Mouse (Mus musculus): Measurements from ENCODE around the gene Cited2. TPM values are rescaled to one million over a fixed set of nuclear protein-coding genes. Genes with fewer than 3 reads are reported as not detected.

The Cited2 gene
- 48.9 and 49.5 TPM in 2 replicates for polyA plus RNA-seq (2015; fragmentation: Nextera tagmentation; extraction: Ambion mirVana)

GRCm38 (mm10) chr10:17722653-17723410 is at the start of gene Cited2:
TSS of gene Cited2 (plus strand) at chr10:17723218.
- Histone ChIP-seq H3K4me1 (replicated peaks) (peaks cover 8% of the 10 kb centered on the region), H3K27me3 (replicated peaks) (no peaks in the 10 kb centered on the region), H3K27ac (peak within 1 kb of the TSS; percentile 99), H3K4me3 (replicated peaks) (peak within 1 kb of the TSS; percentile 89), H3K36me3 (no peaks in the 10 kb centered on the region), H3K9me3 (no peaks in the 10 kb centered on the region), H3K9ac (peak within 1 kb of the TSS; percentile 97), H3K4me2 (replicated peaks) (peak within 1 kb of the TSS; percentile 83)
- peak; percentile 85 for ATAC-seq
- under 1% methylated on average over 55 of the region's 55 CpGs for WGBS

- Histone ChIP-seq H3K4me1 (replicated peaks) (no peaks in the 10 kb centered on the region), H3K27me3 (replicated peaks) (no peaks in the 10 kb centered on the region), H3K9ac (no peak overlapping the region), H3K4me2 (replicated peaks) (no peak overlapping the region), H3K4me3 (replicated peaks) (no peak overlapping the region), H3K36me3 (no peaks in the 10 kb centered on the region), H3K9me3 (no peaks in the 10 kb centered on the region), H3K27ac (no peak overlapping the region)
- peak; percentile 59 for ATAC-seq
- WGBS: 65% methylated on average over 5 of the region's 5 CpGs
Measured at GRCm38 (mm10) chr10:17674454-17674853, 48.6 kb upstream of the Cited2 start.

GRCm38 (mm10) chr10:17674869-17675268 is 48.1 kb upstream of the Cited2 start:
- no peak for ATAC-seq
- H3K4me3 ChIP-seq (replicated peaks): no peak overlapping the region
- no peak overlapping the region for H3K27ac ChIP-seq
- H3K4me1 ChIP-seq (replicated peaks): no peaks in the 10 kb centered on the region
- H3K36me3 ChIP-seq: no peaks in the 10 kb centered on the region
- H3K9me3 ChIP-seq: no peaks in the 10 kb centered on the region
- no peak overlapping the region for H3K4me2 ChIP-seq (replicated peaks)
- H3K9ac ChIP-seq: no peak overlapping the region
- WGBS: 81% methylated on average over 2 of the region's 2 CpGs
- no peaks in the 10 kb centered on the region for H3K27me3 ChIP-seq (replicated peaks)

- H3K27me3 ChIP-seq (replicated peaks): no peaks in the 10 kb centered on the region
- no peak overlapping the region for H3K27ac ChIP-seq
- H3K9me3 ChIP-seq: no peaks in the 10 kb centered on the region
- no peak for ATAC-seq
- no peaks in the 10 kb centered on the region for H3K36me3 ChIP-seq
- H3K4me2 ChIP-seq (replicated peaks): no peak overlapping the region
- no peak overlapping the region for H3K9ac ChIP-seq
- no peak overlapping the region for H3K4me3 ChIP-seq (replicated peaks)
- no peaks in the 10 kb centered on the region for H3K4me1 ChIP-seq (replicated peaks)
- WGBS: 81% methylated on average over 3 of the region's 3 CpGs
Measured at GRCm38 (mm10) chr10:17676464-17676863, 46.6 kb upstream of the Cited2 start.

GRCm38 (mm10) chr10:17677308-17677707 is 45.7 kb upstream of the Cited2 start:
- H3K9me3 ChIP-seq: no peaks in the 10 kb centered on the region
- H3K4me1 ChIP-seq (replicated peaks): no peaks in the 10 kb centered on the region
- ATAC-seq: no peak
- no peak overlapping the region for H3K27ac ChIP-seq
- H3K4me3 ChIP-seq (replicated peaks): no peak overlapping the region
- no peaks in the 10 kb centered on the region for H3K36me3 ChIP-seq
- H3K4me2 ChIP-seq (replicated peaks): no peak overlapping the region
- H3K27me3 ChIP-seq (replicated peaks): no peaks in the 10 kb centered on the region
- no peak overlapping the region for H3K9ac ChIP-seq
- 54% methylated on average over 4 of the region's 4 CpGs for WGBS

GRCm38 (mm10) chr10:17680432-17681382 is 42.3 kb upstream of the Cited2 start:
- 59% methylated on average over 8 of the region's 8 CpGs for WGBS
- peak overlapping the region; percentile 56; the same call in 1 of the 2 replicates for H3K27ac ChIP-seq
- ATAC-seq: peak; percentile 96
- H3K27me3 ChIP-seq (replicated peaks): no peaks in the 10 kb centered on the region
- no peaks in the 10 kb centered on the region for H3K4me1 ChIP-seq (replicated peaks)
- no peak overlapping the region for H3K4me3 ChIP-seq (replicated peaks)
- peak overlapping the region; percentile 17; the same call in 1 of the 2 replicates for H3K4me2 ChIP-seq (replicated peaks)
- no peaks in the 10 kb centered on the region for H3K36me3 ChIP-seq
- H3K9ac ChIP-seq: no peak overlapping the region
- H3K9me3 ChIP-seq: no peaks in the 10 kb centered on the region

GRCm38 (mm10) chr10:17681386-17681785 is 41.6 kb upstream of the Cited2 start:
- no peaks in the 10 kb centered on the region for H3K27me3 ChIP-seq (replicated peaks)
- no peak overlapping the region for H3K4me3 ChIP-seq (replicated peaks)
- no peak overlapping the region for H3K9ac ChIP-seq
- ATAC-seq: no peak
- H3K27ac ChIP-seq: 0 out of 2 replicates have a peak overlapping the region, but pooled peaks have one; percentile 51
- H3K36me3 ChIP-seq: no peaks in the 10 kb centered on the region
- H3K4me1 ChIP-seq (replicated peaks): no peaks in the 10 kb centered on the region
- no peaks in the 10 kb centered on the region for H3K9me3 ChIP-seq
- WGBS: 86% methylated on average over 2 of the region's 2 CpGs
- H3K4me2 ChIP-seq (replicated peaks): no peak overlapping the region

- Histone ChIP-seq H3K27me3 (replicated peaks) (no peaks in the 10 kb centered on the region), H3K4me1 (replicated peaks) (no peaks in the 10 kb centered on the region), H3K27ac (no peak overlapping the region), H3K36me3 (no peaks in the 10 kb centered on the region), H3K9ac (no peak overlapping the region), H3K9me3 (no peaks in the 10 kb centered on the region), H3K4me2 (replicated peaks) (no peak overlapping the region), H3K4me3 (replicated peaks) (no peak overlapping the region)
- peak; percentile 75 for ATAC-seq
- 32% methylated on average over 6 of the region's 6 CpGs for WGBS
Measured at GRCm38 (mm10) chr10:17683852-17684428, 39.1 kb upstream of the Cited2 start.

- no peaks in the 10 kb centered on the region for H3K27me3 ChIP-seq (replicated peaks)
- no peak overlapping the region for H3K4me3 ChIP-seq (replicated peaks)
- no peak overlapping the region for H3K27ac ChIP-seq
- 15% methylated on average over 4 of the region's 4 CpGs for WGBS
- no peak for ATAC-seq
- H3K9me3 ChIP-seq: no peaks in the 10 kb centered on the region
- H3K4me1 ChIP-seq (replicated peaks): no peaks in the 10 kb centered on the region
- H3K9ac ChIP-seq: no peak overlapping the region
- no peaks in the 10 kb centered on the region for H3K36me3 ChIP-seq
- H3K4me2 ChIP-seq (replicated peaks): no peak overlapping the region
Measured at GRCm38 (mm10) chr10:17689806-17690205, 33.2 kb upstream of the Cited2 start.

DNA sequence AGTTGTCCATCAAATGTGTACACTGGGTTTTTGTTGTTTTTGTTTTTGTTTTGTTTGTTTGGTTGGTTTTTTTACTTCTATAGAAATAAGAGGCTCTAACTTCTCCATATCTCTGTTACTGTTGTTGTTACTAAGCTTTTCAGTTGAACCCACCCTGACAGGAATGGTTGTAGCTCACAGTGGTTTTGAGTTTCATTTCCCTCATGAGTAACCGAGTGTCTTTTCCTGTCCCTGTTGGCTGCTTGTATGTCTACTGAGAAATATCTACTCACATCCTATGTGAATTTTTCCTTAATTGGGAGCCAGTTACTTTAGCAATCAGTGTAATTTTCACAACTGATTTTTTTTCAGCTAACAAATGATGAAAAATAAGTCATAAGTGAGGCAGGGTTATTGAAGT is 31.3 kb upstream of the Cited2 start:
- Histone ChIP-seq H3K27ac (no peak overlapping the region), H3K36me3 (no peaks in the 10 kb centered on the region), H3K27me3 (replicated peaks) (no peaks in the 10 kb centered on the region), H3K9me3 (no peaks in the 10 kb centered on the region), H3K4me1 (replicated peaks) (no peaks in the 10 kb centered on the region), H3K4me2 (replicated peaks) (no peak overlapping the region), H3K9ac (no peak overlapping the region), H3K4me3 (replicated peaks) (no peak overlapping the region)
- no peak for ATAC-seq
- WGBS: 85% methylated on average over 1 of the region's 1 CpGs

DNA sequence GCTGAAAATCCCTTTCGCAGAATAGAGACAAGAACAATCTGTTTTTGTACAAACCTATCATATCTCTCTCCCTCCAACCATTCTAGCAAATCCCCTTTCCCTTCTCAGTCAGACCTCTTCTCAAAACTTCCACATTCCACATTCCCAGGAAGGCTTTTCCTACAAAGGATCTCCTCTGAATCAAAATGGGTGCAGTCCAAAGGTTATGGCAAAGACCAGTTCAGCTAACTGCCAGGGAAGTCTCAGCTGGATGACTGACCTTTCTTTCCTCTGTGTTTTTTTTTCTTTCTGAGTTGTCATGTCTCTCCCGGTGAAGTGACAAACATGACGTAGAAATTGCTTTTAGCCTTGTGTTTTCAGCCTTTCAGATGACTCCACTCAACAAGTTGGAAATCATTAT is 27.2 kb upstream of the Cited2 start:
- no peak overlapping the region for H3K27ac ChIP-seq
- ATAC-seq: no peak
- no peak overlapping the region for H3K4me3 ChIP-seq (replicated peaks)
- no peaks in the 10 kb centered on the region for H3K4me1 ChIP-seq (replicated peaks)
- no peaks in the 10 kb centered on the region for H3K27me3 ChIP-seq (replicated peaks)
- H3K4me2 ChIP-seq (replicated peaks): no peak overlapping the region
- H3K9ac ChIP-seq: no peak overlapping the region
- H3K36me3 ChIP-seq: no peaks in the 10 kb centered on the region
- 86% methylated on average over 3 of the region's 3 CpGs for WGBS
- H3K9me3 ChIP-seq: no peaks in the 10 kb centered on the region
